Mouse (Mus musculus): ENCODE measurements around the gene Hyal1.

DNA sequence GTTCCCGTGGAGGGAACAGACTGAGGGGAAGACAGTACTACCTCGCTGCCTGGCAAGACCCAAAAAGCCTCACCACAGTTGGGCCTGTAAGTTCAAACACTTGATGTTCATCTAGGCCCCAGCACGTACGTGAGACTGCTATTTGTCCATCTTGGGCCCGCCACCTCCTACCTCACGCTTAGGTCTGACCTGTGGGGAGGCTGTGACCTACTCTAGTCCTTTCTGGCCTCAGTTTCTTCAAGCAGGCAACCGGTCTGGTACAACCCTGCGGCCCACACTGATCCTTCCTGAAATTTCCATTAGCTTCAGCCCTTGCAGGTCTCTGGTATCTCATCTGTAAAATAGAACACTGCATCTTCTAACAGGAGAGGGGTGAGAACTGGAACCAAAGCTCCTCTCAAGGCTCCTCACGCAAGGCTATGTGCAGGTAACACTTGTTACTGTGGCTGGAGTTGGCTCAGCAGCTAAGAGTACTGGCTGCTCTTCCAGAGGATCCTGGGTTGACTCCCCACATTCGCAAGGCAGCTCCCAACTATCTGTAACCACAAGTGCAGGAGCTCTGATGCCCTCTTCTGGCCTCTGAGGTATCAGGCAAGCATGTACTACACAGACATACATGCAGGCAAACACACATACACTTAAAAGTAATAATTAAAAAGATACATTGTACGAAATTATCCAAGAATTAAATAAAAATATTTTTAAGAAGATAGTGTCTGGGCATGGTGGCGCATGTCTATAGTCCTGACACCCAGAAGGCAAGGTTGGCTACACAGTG lies 48.8 kb downstream of the Hyal1 start:
- TF ChIP-seq POLR2A (IDR thresholded peaks at IDR 0.05; ENCODE audit: low read depth, low read length) (no peak), CTCF (IDR thresholded peaks at IDR 0.05; ENCODE audit: extremely low read depth, insufficient read depth, insufficient read length, insufficient replicate concordance) (no peak)

Data from spleen, adult 2 months (tissue).